Comparison of ENCODE assay signal across 8 mouse cellular contexts in the genomic region with DNA sequence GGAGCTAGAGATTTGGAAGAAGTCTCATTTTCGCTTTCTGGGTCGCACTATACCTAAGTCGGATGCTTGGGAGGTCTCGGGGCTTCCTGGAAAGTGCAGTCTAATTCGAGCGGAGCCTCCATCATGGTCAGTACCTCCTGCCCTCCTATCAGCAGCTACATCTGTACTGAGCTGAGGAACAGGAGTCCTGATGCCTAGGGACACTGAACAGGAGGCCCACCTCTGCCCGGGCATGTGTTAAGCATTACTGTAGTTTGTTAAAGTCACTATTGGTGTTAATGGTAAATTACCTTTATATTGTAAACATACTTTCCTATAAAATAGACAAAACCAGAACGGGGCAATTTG. TPM values are rescaled to one million over a fixed set of nuclear protein-coding genes. Genes with fewer than 3 reads are reported as not detected.
DNase-seq lines count a peak whose midpoint lies in the region; ATAC-seq and TF ChIP-seq lines count a peak whose summit lies in the region.

No protein-coding gene starts in this region.

- 1% methylated on average over 8 of the region's 8 CpGs for WGBS in heart, postnatal 0 days
- WGBS in hindbrain, embryonic 10.5 days: 1% methylated on average over 8 of the region's 8 CpGs

- POLR2A ChIA-PET in Patski (lab: Charles Lee): interaction anchor here (1.0 to 3.1 kb wide), 2 partner anchors 12 to 17 kb away, joined by 3 to 18 read pairs; no protein-coding TSS in a partner anchor

- no peak for TF ChIP-seq EP300 in heart, postnatal 0 days (IDR thresholded peaks at IDR 0.05; ENCODE audit: low read depth)

- peak overlapping the region; percentile 75 for H3K4me2 ChIP-seq in heart, postnatal 0 days (ENCODE audit: low read depth, low read length)

- intact Hi-C loops in left cerebral cortex, postnatal 25 days (cut with DNase I): loop anchor here (5.0 kb wide), 1 partner anchor 33 kb away; a partner anchor contains a TSS

- CTCF ChIA-PET in Patski (lab: Charles Lee): interaction anchor here (0.9 to 1.5 kb wide), 4 partner anchors 14 to 142 kb away, joined by 3 to 8 read pairs (median 4); no protein-coding TSS in a partner anchor

- no peak for DNase-seq in heart, postnatal 0 days (ENCODE audit: low spot score)
- no peak for DNase-seq in heart, adult 9 months (ENCODE audit: low spot score in 2 of 2)
- DNase-seq in Patski (ENCODE audit: low read depth, low spot score): no peak
- no peak for DNase-seq in hindbrain, embryonic 10.5 days (ENCODE audit: low spot score)
- no peak for DNase-seq in left cerebral cortex, postnatal 25 days (ENCODE audit: low spot score in 2 of 2)
- DNase-seq in cerebellum, adult 9-10 months: no peak

- H3K9ac ChIP-seq in heart, postnatal 0 days (replicated peaks; ENCODE audit: low read depth, low read length): peak overlapping the region; percentile 63

- no peak for TF ChIP-seq CTCF in heart, postnatal 0 days (IDR thresholded peaks at IDR 0.05; ENCODE audit: low read depth)
- no peak for TF ChIP-seq CTCF in Patski (IDR thresholded peaks at IDR 0.05)

- H3K27me3 ChIP-seq in heart, postnatal 0 days (ENCODE audit: control insufficient read depth, insufficient read depth, low read length): no peaks in the 10 kb centered on the region
- H3K27me3 ChIP-seq in Patski: no peaks in the 10 kb centered on the region
- H3K27me3 ChIP-seq in hindbrain, embryonic 10.5 days (ENCODE audit: insufficient read depth, poor library complexity, severe bottlenecking): no peaks in the 10 kb centered on the region

- in situ Hi-C loops in Patski (cut with MboI; ENCODE audit: low pct_unique_long_range_greater_than_20kb): loop anchor here (25.0 kb wide), 2 partner anchors 1602 to 1852 kb away; a partner anchor contains a TSS

- peak; percentile 43 for ATAC-seq in heart, postnatal 0 days (ENCODE audit: insufficient read depth, low read depth)
- ATAC-seq in Patski: peak; percentile 71
- peak; percentile 64 for ATAC-seq in megakaryocyte-erythroid progenitor cell, adult 5-6 weeks (replicated peaks; ENCODE audit: low FRiP score, low TSS enrichment, poor library complexity, severe bottlenecking)
- no peak for ATAC-seq in activated CD4-positive, CD25-positive, alpha-beta regulatory T cell, adult 4 months

- H3K9me3 ChIP-seq in heart, postnatal 0 days (replicated peaks; ENCODE audit: control insufficient read depth, low read length): no peaks in the 10 kb centered on the region
- no peaks in the 10 kb centered on the region for H3K9me3 ChIP-seq in hindbrain, embryonic 10.5 days

- peaks cover 13% of the 10 kb centered on the region for H3K36me3 ChIP-seq in heart, postnatal 0 days (replicated peaks; ENCODE audit: control insufficient read depth, insufficient read depth, low read length)
- peaks cover 22% of the 10 kb centered on the region for H3K36me3 ChIP-seq in hindbrain, embryonic 10.5 days

- peaks cover 8% of the 10 kb centered on the region for H3K4me1 ChIP-seq in heart, postnatal 0 days (ENCODE audit: control insufficient read depth, insufficient read depth)
- peaks cover 17% of the 10 kb centered on the region for H3K4me1 ChIP-seq in hindbrain, embryonic 10.5 days (replicated peaks)

- H3K27ac ChIP-seq in heart, postnatal 0 days (ENCODE audit: low read depth): peak overlapping the region; percentile 94
- peak overlapping the region; percentile 95 for H3K27ac ChIP-seq in hindbrain, embryonic 10.5 days

- H3K4me3 ChIP-seq in heart, postnatal 0 days (ENCODE audit: low read depth, low read length): peak overlapping the region; percentile 76
- peak overlapping the region; percentile 90 for H3K4me3 ChIP-seq in hindbrain, embryonic 10.5 days

RNA-seq across cellular contexts. Expression of a gene that starts 0.3 kb away (rescaled TPM):
- 12.6 and 21.4 TPM in 2 replicates for total RNA-seq in heart, postnatal 0 days (2014; rRNA removed; ENCODE audit: low replicate concordance)
- polyA plus RNA-seq in heart, postnatal 0 days (2015; fragmentation: Nextera tagmentation; extraction: Ambion mirVana): 9.6 and 9.8 TPM in 2 replicates
- polyA plus RNA-seq in Patski (2021): 8.6 TPM
- 25.3 and 27.5 TPM in 2 replicates for polyA plus RNA-seq in hindbrain, embryonic 10.5 days (2016; fragmentation: Nextera tagmentation; extraction: Ambion mirVana)
- 7.4 and 7.8 TPM in 2 replicates for total RNA-seq in megakaryocyte-erythroid progenitor cell, adult 5-6 weeks (2014; fragmentation: Nextera tagmentation)
- 4.9 and 7.5 TPM in 2 replicates for total RNA-seq in megakaryocyte-erythroid progenitor cell, adult 5-6 weeks (2017)
- polyA plus RNA-seq in activated CD4-positive, CD25-positive, alpha-beta regulatory T cell, adult 4 months (2017; shearing (Covaris generic)): 1 to 10 TPM; 4.3 to 4.9 TPM
- 1 to 10 TPM; 6.5 to 7.0 TPM for total RNA-seq in left cerebral cortex, postnatal 25 days (2021)

RNA-seq across cellular contexts. Expression of a gene that starts 34.9 kb away (rescaled TPM):
- total RNA-seq in heart, postnatal 0 days (2014; rRNA removed; ENCODE audit: low replicate concordance): 17.9 and 18.5 TPM in 2 replicates
- 5.3 and 6.4 TPM in 2 replicates for polyA plus RNA-seq in heart, postnatal 0 days (2015; fragmentation: Nextera tagmentation; extraction: Ambion mirVana)
- polyA plus RNA-seq in Patski (2021): 6.8 TPM
- 22.5 and 23.4 TPM in 2 replicates for polyA plus RNA-seq in hindbrain, embryonic 10.5 days (2016; fragmentation: Nextera tagmentation; extraction: Ambion mirVana)
- not detected in 2 replicates for total RNA-seq in megakaryocyte-erythroid progenitor cell, adult 5-6 weeks (2014; fragmentation: Nextera tagmentation)
- not detected in 2 replicates for total RNA-seq in megakaryocyte-erythroid progenitor cell, adult 5-6 weeks (2017)
- not detected for polyA plus RNA-seq in activated CD4-positive, CD25-positive, alpha-beta regulatory T cell, adult 4 months (2017; shearing (Covaris generic))
- total RNA-seq in left cerebral cortex, postnatal 25 days (2021): 10 to 100 TPM; 23.7 to 25.3 TPM

RNA-seq across cellular contexts. Expression of a gene that starts 36.3 kb away (rescaled TPM):
- not detected in 2 replicates for total RNA-seq in heart, postnatal 0 days (2014; rRNA removed; ENCODE audit: low replicate concordance)
- not detected in 2 replicates for polyA plus RNA-seq in heart, postnatal 0 days (2015; fragmentation: Nextera tagmentation; extraction: Ambion mirVana)
- not detected for polyA plus RNA-seq in Patski (2021)
- polyA plus RNA-seq in hindbrain, embryonic 10.5 days (2016; fragmentation: Nextera tagmentation; extraction: Ambion mirVana): 0.92 and 0.94 TPM in 2 replicates
- not detected in 2 replicates for total RNA-seq in megakaryocyte-erythroid progenitor cell, adult 5-6 weeks (2014; fragmentation: Nextera tagmentation)
- not detected in 2 replicates for total RNA-seq in megakaryocyte-erythroid progenitor cell, adult 5-6 weeks (2017)
- 1 to 10 TPM; 1.3 to 3.4 TPM for polyA plus RNA-seq in activated CD4-positive, CD25-positive, alpha-beta regulatory T cell, adult 4 months (2017; shearing (Covaris generic))
- total RNA-seq in left cerebral cortex, postnatal 25 days (2021): not detected
